Mouse (Mus musculus) limb, embryonic 14.5 days (tissue): ENCODE data around the gene Pccb. TPM values are rescaled to one million over a fixed set of nuclear protein-coding genes. Genes with fewer than 3 reads are reported as not detected.

ENCODE experiments used
- ATAC-seq: fragments of 200-750 bp; cut with Nextera tagmentation; 2 replicates; pipeline ENCODE4 v1.8.0; 2017; ENCODE audit warnings: low read depth, moderate number of reproducible peaks, moderate TSS enrichment; ENCODE audit not compliant: low FRiP score
- DNase-seq: peaks from one replicate; pipeline ENCODE4 v3.0.0-alpha.2; 2015; ENCODE audit warnings: low spot score
- H3K27ac ChIP-seq: fragments of 300-500 bp; sonication (generic); replicated peaks from 2 replicates; pipeline ENCODE4 v1.5.1; 2014; ENCODE audit warnings: low read depth, mild to moderate bottlenecking, low read length, moderate library complexity, mixed read lengths
- H3K27me3 ChIP-seq: fragments of 300-500 bp; sonication (generic); 2 replicates; pipeline ENCODE4 v1.6.1; 2014; ENCODE audit warnings: low read length, mixed read lengths; ENCODE audit not compliant: control insufficient read depth, insufficient read depth
- H3K36me3 ChIP-seq: fragments of 300-500 bp; sonication (generic); 2 replicates; pipeline ENCODE4 v1.6.1; 2014; ENCODE audit warnings: mild to moderate bottlenecking, low read length, moderate library complexity, mixed read lengths; ENCODE audit not compliant: control insufficient read depth, insufficient read depth
- H3K4me1 ChIP-seq: fragments of 300-500 bp; sonication (generic); 2 replicates; pipeline ENCODE4 v1.6.1; 2014; ENCODE audit warnings: antibody characterized with exemption, low read length, mixed read lengths; ENCODE audit not compliant: control insufficient read depth, insufficient read depth
- H3K4me2 ChIP-seq: fragments of 300-500 bp; sonication (generic); replicated peaks from 2 replicates; pipeline ENCODE4 v1.6.1; 2014; ENCODE audit warnings: low read depth, mild to moderate bottlenecking, low read length, moderate library complexity; ENCODE audit not compliant: severe bottlenecking
- H3K4me3 ChIP-seq: fragments of 300-500 bp; sonication (generic); replicated peaks from 2 replicates; pipeline ENCODE4 v1.5.1; 2014; ENCODE audit warnings: low read length
- H3K9ac ChIP-seq: fragments of 300-500 bp; sonication (generic); 2 replicates; pipeline ENCODE4 v1.6.1; 2014; ENCODE audit warnings: mild to moderate bottlenecking, low read depth, low read length, moderate library complexity; ENCODE audit not compliant: severe bottlenecking
- H3K9me3 ChIP-seq: fragments of 300-500 bp; sonication (generic); 2 replicates; pipeline ENCODE4 v1.6.1; 2016; ENCODE audit warnings: low read length; ENCODE audit not compliant: control insufficient read depth
- POLR2A ChIP-seq: fragments of 200-500 bp; IDR thresholded peaks from 2 replicates; pipeline ENCODE4 v1.8.0; 2012; ENCODE audit warnings: inconsistent platforms, mild to moderate bottlenecking, moderate library complexity, borderline replicate concordance; ENCODE audit not compliant: insufficient read depth, insufficient read length; ENCODE audit errors: extremely low read depth
- WGBS: fragments of 180-500 bp; shearing (Covaris S2); extraction: QIAGEN DNeasy Blood & Tissue Kit; methylation state at CpG from one replicate; pipeline ENCODE4 v1.1.7; 2014; 5-methylcytosine and 5-hydroxymethylcytosine counted together
- polyA plus RNA-seq, 2 experiments: library from polyadenylated mRNA; depleted of rRNA in 1 of 2; stranded (reverse) in 1 of 2; unstranded in 1 of 2; fragments of >200 nt; fragmentation: Nextera tagmentation in 1 of 2; extraction: Ambion mirVana in 1 of 2; gene quantifications; 2 replicates each; pipeline versions ENCODE4 v1.2.1 to v1.2.3; 2012 to 2014

Gene Pccb
- polyA plus RNA-seq, 2 experiments: 30.0 to 73.7 TPM

DNA sequence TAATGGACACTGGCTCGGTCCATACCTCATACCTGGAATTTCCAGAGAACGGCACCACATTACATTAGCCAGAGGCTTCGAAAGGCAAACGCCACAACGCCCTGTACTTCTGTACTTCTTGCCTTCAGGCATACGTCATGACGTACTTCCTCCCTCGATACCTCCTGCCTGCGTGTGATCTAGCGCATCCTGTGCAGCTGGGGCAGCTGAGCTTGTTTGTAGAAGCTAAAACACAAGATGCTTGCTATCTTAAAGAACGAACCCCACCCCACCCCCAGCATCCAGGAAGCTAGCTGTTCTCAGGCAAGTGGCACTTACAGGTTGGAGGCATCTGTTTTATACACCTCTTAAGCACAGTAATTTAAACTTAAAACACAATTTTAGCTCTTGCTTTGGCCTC, 26.3 kb upstream of the Pccb start:
- Histone ChIP-seq H3K36me3 (no peaks in the 10 kb centered on the region), H3K27ac (no peak overlapping the region)
- ATAC-seq: no peak

DNA sequence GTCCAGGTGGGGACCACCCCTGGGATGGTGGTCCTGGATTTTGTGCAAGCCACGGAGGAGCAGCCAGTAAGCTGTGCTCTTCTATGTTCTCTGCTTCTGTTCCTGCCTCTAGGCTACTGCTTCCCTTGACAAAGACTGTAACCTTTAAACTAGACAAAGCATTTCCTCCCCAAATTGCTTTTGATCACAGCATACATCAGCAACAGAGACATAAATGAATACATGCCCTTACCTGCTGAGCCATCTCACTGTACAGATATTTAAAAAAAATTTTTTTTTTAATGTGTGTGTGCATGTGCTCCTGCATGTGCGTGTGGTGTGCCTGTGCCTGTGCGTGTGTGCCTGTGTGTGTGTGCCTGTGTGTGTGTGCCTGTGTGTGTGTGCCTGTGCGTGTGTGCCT, 22.5 kb upstream of the Pccb start:
- DNase-seq (no peak), ATAC-seq (no peak)
- H3K27me3 ChIP-seq: no peaks in the 10 kb centered on the region
- TF ChIP-seq POLR2A: no peak
- H3K4me1 ChIP-seq: no peaks in the 10 kb centered on the region; the same call in 1 of the 2 replicates
- H3K9ac ChIP-seq: no peak overlapping the region
- H3K4me2 ChIP-seq: no peak overlapping the region
- no peaks in the 10 kb centered on the region for H3K36me3 ChIP-seq
- no peaks in the 10 kb centered on the region for H3K9me3 ChIP-seq
- H3K27ac ChIP-seq: no peak overlapping the region
- H3K4me3 ChIP-seq: no peak overlapping the region
- WGBS: 83% methylated on average over 4 of the region's 4 CpGs

More for the DNA sequence above, 26.3 kb upstream of the Pccb start:
- WGBS: 66% methylated on average over 11 of the region's 11 CpGs
- Histone ChIP-seq H3K4me3 (no peak overlapping the region), H3K9me3 (no peaks in the 10 kb centered on the region), H3K4me1 (no peaks in the 10 kb centered on the region; the same call in 1 of the 2 replicates), H3K27me3 (no peaks in the 10 kb centered on the region), H3K9ac (no peak overlapping the region), H3K4me2 (no peak overlapping the region)
- no peak for DNase-seq
- no peak for TF ChIP-seq POLR2A

DNA sequence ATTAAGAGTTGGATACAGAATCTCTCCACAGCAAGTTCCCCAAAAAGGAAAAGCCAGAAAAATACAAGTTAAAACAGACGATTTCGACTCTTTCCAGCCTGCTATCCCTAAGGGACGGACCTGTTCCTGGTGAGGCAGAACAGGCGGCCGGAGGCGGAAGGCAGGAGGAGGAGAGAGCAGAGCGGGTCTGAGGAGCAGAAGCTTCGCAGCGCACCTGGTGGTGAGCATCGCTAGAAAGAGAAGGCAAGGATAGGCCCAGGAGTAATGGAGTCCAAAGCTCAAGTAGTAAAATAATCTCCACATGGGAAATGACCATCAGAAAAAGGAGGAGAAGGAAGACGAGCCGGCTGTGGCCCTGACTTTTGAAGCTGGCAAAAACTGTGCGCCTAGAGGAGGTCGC, 18.6 kb upstream of the Pccb start:
- Histone ChIP-seq H3K4me2 (no peak overlapping the region), H3K9me3 (no peaks in the 10 kb centered on the region), H3K36me3 (no peaks in the 10 kb centered on the region), H3K9ac (no peak overlapping the region), H3K27me3 (no peaks in the 10 kb centered on the region), H3K4me3 (no peak overlapping the region), H3K4me1 (no peaks in the 10 kb centered on the region), H3K27ac (no peak overlapping the region)
- ATAC-seq (no peak), DNase-seq (no peak)
- TF ChIP-seq POLR2A: no peak
- 62% methylated on average over 14 of the region's 14 CpGs for WGBS

DNA sequence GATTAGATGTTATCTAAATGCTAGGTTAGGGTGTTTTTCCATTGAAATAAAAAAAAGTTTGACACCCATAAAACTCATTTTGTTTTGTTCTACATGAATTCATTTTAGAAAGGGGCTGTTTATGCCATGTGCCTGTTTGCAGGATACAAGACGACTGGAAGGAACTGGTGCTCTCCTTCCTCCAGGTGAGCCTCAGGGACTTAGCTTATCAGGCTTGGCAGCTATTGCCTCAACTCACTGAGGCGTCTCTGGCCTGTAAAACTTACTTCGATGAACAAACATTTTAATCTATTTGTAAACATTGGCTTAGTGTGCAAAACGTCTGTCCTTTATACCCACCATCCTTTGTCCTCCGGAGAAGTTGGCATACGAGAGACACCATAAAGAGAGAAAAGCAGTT, 18.0 kb upstream of the Pccb start:
- 67% methylated on average over 6 of the region's 6 CpGs for WGBS
- no peak for TF ChIP-seq POLR2A
- H3K4me2 ChIP-seq: no peak overlapping the region

DNA sequence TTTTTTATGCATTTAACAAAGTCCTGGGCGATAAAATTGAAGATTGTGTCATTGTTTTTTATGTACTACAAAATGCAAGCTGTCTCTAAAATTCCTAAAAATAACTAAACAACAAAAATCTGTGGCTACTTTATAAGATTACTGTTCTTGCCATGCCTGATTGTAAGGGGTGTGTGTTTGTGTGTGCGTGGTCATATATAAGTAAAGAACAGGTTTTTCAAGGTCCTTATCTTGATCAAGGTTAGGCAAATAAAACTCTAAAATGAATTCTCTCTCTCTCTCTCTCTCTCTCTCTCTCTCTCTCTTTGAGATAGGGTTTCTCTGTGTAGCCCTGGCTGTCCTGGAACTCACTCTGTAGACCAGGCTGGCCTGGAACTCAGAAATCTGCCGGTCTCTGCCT, 17.3 kb upstream of the Pccb start:
- Histone ChIP-seq H3K9me3 (no peaks in the 10 kb centered on the region), H3K4me1 (no peaks in the 10 kb centered on the region), H3K4me2 (no peak overlapping the region), H3K36me3 (no peaks in the 10 kb centered on the region), H3K27me3 (no peaks in the 10 kb centered on the region), H3K27ac (no peak overlapping the region), H3K4me3 (no peak overlapping the region), H3K9ac (no peak overlapping the region)
- no peak for TF ChIP-seq POLR2A
- ATAC-seq: no peak
- 85% methylated on average over 3 of the region's 3 CpGs for WGBS
- DNase-seq: no peak

More for the DNA sequence above, 18.0 kb upstream of the Pccb start:
- DNase-seq (no peak), ATAC-seq (no peak)
- Histone ChIP-seq H3K9me3 (no peaks in the 10 kb centered on the region), H3K4me1 (no peaks in the 10 kb centered on the region), H3K27ac (no peak overlapping the region), H3K9ac (no peak overlapping the region), H3K4me3 (no peak overlapping the region), H3K27me3 (no peaks in the 10 kb centered on the region), H3K36me3 (no peaks in the 10 kb centered on the region)
